Mouse (Mus musculus): ENCODE data around the gene Man1a2. TPM values are rescaled to one million over a fixed set of nuclear protein-coding genes. Genes with fewer than 3 reads are reported as not detected.

The Man1a2 gene
- polyA plus RNA-seq, 1 experiment from 2014 or later = 94.5 TPM

DNA sequence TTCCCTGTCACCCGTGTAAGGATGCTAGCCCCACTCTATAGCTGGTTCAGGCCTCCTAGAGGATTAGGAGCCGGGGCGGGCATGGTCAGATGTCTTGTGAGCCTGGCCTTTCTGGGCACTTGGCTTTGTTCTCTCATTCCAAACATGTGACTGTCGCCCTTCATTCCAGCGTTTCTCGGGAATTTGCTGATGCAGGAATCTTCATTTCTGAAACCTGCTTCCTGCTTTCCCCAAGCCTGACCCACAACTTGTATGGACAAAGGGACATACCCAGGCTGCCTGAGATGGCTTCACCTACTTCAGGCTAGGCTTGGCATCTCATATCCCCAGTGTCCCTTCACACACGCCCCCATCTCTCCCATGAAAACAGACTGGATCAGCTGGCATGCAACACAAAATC lies 162.6 kb downstream of the Man1a2 start:
- 76% methylated on average over 7 of the region's 7 CpGs for WGBS
- H3K27me3 ChIP-seq = no peaks in the 10 kb centered on the region
- no peak overlapping the region for H3K9ac ChIP-seq
- H3K4me3 ChIP-seq = no peak overlapping the region
- H3K4me1 ChIP-seq = no peaks in the 10 kb centered on the region
- H3K36me3 ChIP-seq = no peaks in the 10 kb centered on the region
- H3K4me2 ChIP-seq (replicated peaks) = no peak overlapping the region
- no peak overlapping the region for H3K27ac ChIP-seq
- no peak for ATAC-seq (ENCODE audit: insufficient number of reproducible peaks, insufficient read depth, low FRiP score, low TSS enrichment)
- H3K9me3 ChIP-seq = no peaks in the 10 kb centered on the region

DNA sequence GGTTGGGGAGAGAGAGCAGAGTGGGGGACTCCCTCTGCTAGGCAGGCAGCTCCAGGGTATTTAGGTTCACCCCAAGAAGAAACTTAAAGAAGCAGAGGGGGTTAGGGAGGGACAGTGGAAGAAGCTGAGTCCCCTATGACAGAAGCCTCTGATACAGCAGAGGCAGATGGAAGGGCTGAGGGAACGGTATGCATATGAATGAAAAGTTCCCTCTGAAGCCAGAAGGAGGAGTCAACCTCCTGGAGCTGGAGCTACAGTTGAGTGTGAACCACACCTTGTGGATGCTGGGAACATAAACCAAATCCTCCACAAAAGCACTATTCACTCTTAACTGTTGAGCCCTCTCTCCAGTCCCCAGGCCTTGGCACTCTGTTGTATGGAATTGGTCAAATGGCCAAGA lies 163.7 kb downstream of the Man1a2 start:
- Histone ChIP-seq H3K4me2 (replicated peaks) (no peak overlapping the region), H3K9ac (no peak overlapping the region), H3K27ac (no peak overlapping the region), H3K4me1 (no peaks in the 10 kb centered on the region), H3K4me3 (no peak overlapping the region), H3K9me3 (no peaks in the 10 kb centered on the region), H3K36me3 (no peaks in the 10 kb centered on the region), H3K27me3 (no peaks in the 10 kb centered on the region)
- 52% methylated on average over 1 of the region's 1 CpGs for WGBS
- no peak for ATAC-seq (ENCODE audit: insufficient number of reproducible peaks, insufficient read depth, low FRiP score, low TSS enrichment)

DNA sequence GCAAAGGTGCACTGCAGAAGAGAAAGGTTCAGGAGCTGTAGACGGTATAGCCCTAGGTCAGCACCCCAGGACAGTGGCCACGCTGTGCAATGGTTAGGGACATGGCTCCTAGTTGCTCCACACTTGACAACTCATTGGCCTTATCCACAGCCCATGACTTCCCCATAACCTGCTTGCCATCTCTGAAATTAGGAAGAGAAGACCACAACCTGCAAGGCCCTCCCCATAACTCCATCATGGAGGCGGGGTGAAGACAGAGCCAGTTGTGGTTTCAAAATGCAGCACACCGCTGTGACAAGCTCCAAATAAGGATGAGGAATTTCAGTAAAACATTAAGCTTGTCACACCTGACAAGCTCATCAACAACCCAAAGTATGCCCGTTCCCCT lies 169.6 kb downstream of the Man1a2 start:
- H3K4me1 ChIP-seq = no peaks in the 10 kb centered on the region
- ATAC-seq (ENCODE audit: insufficient number of reproducible peaks, insufficient read depth, low FRiP score, low TSS enrichment) = no peak
- H3K9ac ChIP-seq = no peak overlapping the region
- H3K27me3 ChIP-seq = no peaks in the 10 kb centered on the region
- H3K36me3 ChIP-seq = no peaks in the 10 kb centered on the region
- no peak overlapping the region for H3K4me3 ChIP-seq
- H3K4me2 ChIP-seq (replicated peaks) = no peak overlapping the region
- no peaks in the 10 kb centered on the region for H3K9me3 ChIP-seq
- no peak overlapping the region for H3K27ac ChIP-seq
- 87% methylated on average over 5 of the region's 5 CpGs for WGBS

DNA sequence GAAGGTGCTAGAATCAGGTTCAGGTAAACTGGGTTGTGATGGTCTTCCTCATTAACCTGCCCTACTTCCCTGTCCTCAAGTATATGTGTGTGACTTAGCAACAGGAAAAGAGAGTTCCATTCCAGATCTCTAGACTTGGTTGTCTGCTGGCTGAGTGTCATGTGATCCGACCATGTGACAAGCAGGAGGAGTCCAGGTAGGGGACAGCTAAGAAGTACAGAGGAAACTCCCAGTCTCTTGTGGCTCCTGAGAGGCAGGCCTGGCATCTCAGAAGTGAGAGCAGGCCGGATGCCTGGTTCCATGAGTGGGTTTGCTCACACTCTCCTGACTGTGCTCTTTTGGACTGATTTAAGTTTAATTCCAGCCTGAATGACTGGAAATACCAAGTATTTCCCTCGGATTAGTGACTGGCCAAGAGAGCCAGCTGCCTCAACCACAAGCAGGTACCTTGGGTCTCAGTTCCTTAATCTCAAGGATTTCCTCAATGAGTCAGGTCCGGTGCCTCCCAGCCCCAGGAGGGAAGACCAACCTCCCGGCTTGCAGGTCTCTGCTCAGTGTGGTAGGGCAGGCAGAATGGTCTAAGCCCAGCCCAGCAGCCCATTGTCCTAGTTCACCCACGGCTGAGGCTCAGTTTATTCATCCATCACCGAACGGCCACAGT lies 170.1 kb downstream of the Man1a2 start:
- no peak overlapping the region for H3K4me2 ChIP-seq (replicated peaks)
- ATAC-seq (ENCODE audit: insufficient number of reproducible peaks, insufficient read depth, low FRiP score, low TSS enrichment) = no peak
- H3K27me3 ChIP-seq = no peaks in the 10 kb centered on the region
- 77% methylated on average over 8 of the region's 8 CpGs for WGBS
- no peak overlapping the region for H3K27ac ChIP-seq
- H3K36me3 ChIP-seq = no peaks in the 10 kb centered on the region
- no peaks in the 10 kb centered on the region for H3K9me3 ChIP-seq
- no peak overlapping the region for H3K9ac ChIP-seq
- no peaks in the 10 kb centered on the region for H3K4me1 ChIP-seq
- H3K4me3 ChIP-seq = no peak overlapping the region

Other genes with a start within 250 kb of the Man1a2 start
- gene Tent5c, start 196.2 kb downstream of the Man1a2 start, polyA plus RNA-seq (2016; fragmentation: Nextera tagmentation; extraction: Ambion mirVana) = 6.3 and 6.4 TPM in 2 replicates
- gene Vtcn1, start 140.0 kb upstream of the Man1a2 start, polyA plus RNA-seq (2016; fragmentation: Nextera tagmentation; extraction: Ambion mirVana) = 0.11 TPM in 1 of 2 replicates, not detected in the other
- gene Trim45, start 236.7 kb upstream of the Man1a2 start, polyA plus RNA-seq (2016; fragmentation: Nextera tagmentation; extraction: Ambion mirVana) = 7.8 and 8.5 TPM in 2 replicates

Measured in embryonic facial prominence, embryonic 12.5 days (tissue).